Mouse (Mus musculus) c-Kit-negative CD71-positive TER-119-positive erythroid progenitor cells, embryonic 14.5 days (primary cell): ENCODE measurements around the gene Gm11733.

ENCODE experiments used
- DNase-seq: peaks from one replicate; pipeline ENCODE4 v3.0.0-alpha.2; 2013; ENCODE audit warnings: low read depth, low spot score

The Gm11733 gene

GRCm38 (mm10) chr11:117478271-117479006 lies 5.7 kb upstream of the Gm11733 start:
- DNase-seq = no peak

GRCm38 (mm10) chr11:117479007-117479719 lies 5.0 kb upstream of the Gm11733 start:
- DNase-seq = no peak

- no peak for DNase-seq
Observed at GRCm38 (mm10) chr11:117479746-117480145, 4.4 kb upstream of the Gm11733 start.

- DNase-seq = no peak
Observed at GRCm38 (mm10) chr11:117482300-117482676, 1.9 kb upstream of the Gm11733 start.

GRCm38 (mm10) chr11:117482677-117483511 lies 1.3 kb upstream of the Gm11733 start:
- no peak for DNase-seq

- DNase-seq = no peak
Observed at GRCm38 (mm10) chr11:117491408-117492208, 7.4 kb downstream of the Gm11733 start.

GRCm38 (mm10) chr11:117492209-117492505 lies 8.0 kb downstream of the Gm11733 start:
- no peak for DNase-seq

GRCm38 (mm10) chr11:117496812-117497211 lies 12.6 kb downstream of the Gm11733 start:
- no peak for DNase-seq

GRCm38 (mm10) chr11:117497256-117498136 lies 13.3 kb downstream of the Gm11733 start:
- no peak for DNase-seq

- DNase-seq = no peak
Observed at GRCm38 (mm10) chr11:117498137-117498511, 14.0 kb downstream of the Gm11733 start.

GRCm38 (mm10) chr11:117508972-117509371 lies 24.8 kb downstream of the Gm11733 start:
- no peak for DNase-seq

GRCm38 (mm10) chr11:117515718-117516421 lies 31.7 kb downstream of the Gm11733 start:
- no peak for DNase-seq

GRCm38 (mm10) chr11:117516422-117516796 lies 32.2 kb downstream of the Gm11733 start:
- no peak for DNase-seq

GRCm38 (mm10) chr11:117521906-117522780 lies 38.0 kb downstream of the Gm11733 start:
- DNase-seq = no peak

GRCm38 (mm10) chr11:117522879-117523519 lies 38.8 kb downstream of the Gm11733 start:
- DNase-seq = no peak

GRCm38 (mm10) chr11:117525606-117526349 lies 41.6 kb downstream of the Gm11733 start:
- DNase-seq = no peak

GRCm38 (mm10) chr11:117532374-117532773 lies 48.2 kb downstream of the Gm11733 start:
- no peak for DNase-seq

GRCm38 (mm10) chr11:117534912-117535311 lies 50.7 kb downstream of the Gm11733 start:
- no peak for DNase-seq
